Mouse (Mus musculus): Measurements from ENCODE around the gene Msrb3. TPM values are rescaled to one million over a fixed set of nuclear protein-coding genes. Genes with fewer than 3 reads are reported as not detected.
A peak's percentile ranks its signal among the peaks of the same experiment; 100 is the strongest.

The Msrb3 gene
- total RNA-seq (2022): 10 to 100 TPM; 50.2 to 86.6 (median 67.3) TPM

GRCm38 (mm10) chr10:120898785-120899762 lies at the start of gene Msrb3:
Gene Msrb3 (minus strand): TSS chr10:120899101.
- peak; percentile 87 for DNase-seq

- no peak for DNase-seq
Measured at GRCm38 (mm10) chr10:120948461-120948860, 49.6 kb upstream of the Msrb3 start.

GRCm38 (mm10) chr10:120947842-120948241 lies 48.9 kb upstream of the Msrb3 start:
- DNase-seq: no peak

- DNase-seq: no peak
Measured at GRCm38 (mm10) chr10:120946847-120947246, 47.9 kb upstream of the Msrb3 start.

- DNase-seq: no peak
Measured at GRCm38 (mm10) chr10:120938904-120939208, 40.0 kb upstream of the Msrb3 start.

- peak; percentile 43 for DNase-seq
Measured at GRCm38 (mm10) chr10:120938077-120938903, 39.4 kb upstream of the Msrb3 start.

GRCm38 (mm10) chr10:120929536-120929935 lies 30.6 kb upstream of the Msrb3 start:
- DNase-seq: no peak

- DNase-seq: peak; percentile 32
Measured at GRCm38 (mm10) chr10:120928183-120928582, 29.3 kb upstream of the Msrb3 start.

- DNase-seq: no peak
Measured at GRCm38 (mm10) chr10:120926156-120926555, 27.3 kb upstream of the Msrb3 start.

GRCm38 (mm10) chr10:120921501-120921900 lies 22.6 kb upstream of the Msrb3 start:
- no peak for DNase-seq

GRCm38 (mm10) chr10:120920604-120921003 lies 21.7 kb upstream of the Msrb3 start:
- DNase-seq: no peak

- DNase-seq: no peak
Measured at GRCm38 (mm10) chr10:120916250-120916649, 17.3 kb upstream of the Msrb3 start.

- no peak for DNase-seq
Measured at GRCm38 (mm10) chr10:120914948-120915631, 16.2 kb upstream of the Msrb3 start.

- DNase-seq: no peak
Measured at GRCm38 (mm10) chr10:120914286-120914685, 15.4 kb upstream of the Msrb3 start.

GRCm38 (mm10) chr10:120913796-120914195 lies 14.9 kb upstream of the Msrb3 start:
- DNase-seq: no peak

- no peak for DNase-seq
Measured at GRCm38 (mm10) chr10:120911971-120912370, 13.1 kb upstream of the Msrb3 start.

- DNase-seq: no peak
Measured at GRCm38 (mm10) chr10:120908776-120909574, 10.1 kb upstream of the Msrb3 start.

GRCm38 (mm10) chr10:120904676-120905075 lies 5.8 kb upstream of the Msrb3 start:
- DNase-seq: no peak

- no peak for DNase-seq
Measured at GRCm38 (mm10) chr10:120903843-120904468, 5.1 kb upstream of the Msrb3 start.

- no peak for DNase-seq
Measured at GRCm38 (mm10) chr10:120901746-120902145, 2.8 kb upstream of the Msrb3 start.

GRCm38 (mm10) chr10:120900096-120900495 lies 1.2 kb upstream of the Msrb3 start:
- DNase-seq: no peak
